Comparison of ENCODE assay signal across 9 mouse cellular contexts in genomic region chr1:36323746-36324448, GRCm38 (mm10). TPM values are rescaled to one million over a fixed set of nuclear protein-coding genes. Genes with fewer than 3 reads are reported as not detected.
DNase-seq lines count a peak whose midpoint lies in the region; ATAC-seq lines count a peak whose summit lies in the region.
"Had no signal": no experiment of that assay in that cellular context is flagged by ENCODE, and none has a peak within 500 bp of the region (broad histone marks: within the 10 kb centered on the region; RNA-seq: fewer than 3 reads in every experiment).

No protein-coding gene starts in this region.

- DNase-seq in liver, result peak; percentile 39
- no peak for DNase-seq in liver, embryonic 11.5 days (ENCODE audit: low spot score)
- DNase-seq in Muller cell, postnatal 12 days (ENCODE audit: inconsistent ontology term), result peak; percentile 85
- DNase-seq in embryonic facial prominence, embryonic 11.5 days (ENCODE audit: low spot score), result peak; percentile 69
- peak; percentile 67 for DNase-seq in heart, postnatal 4 days
- peak; percentile 74 for DNase-seq in layer of hippocampus, adult 9-11 months
- DNase-seq in urinary bladder, postnatal 25 days (ENCODE audit: low spot score), result no peak

- no peaks in the 10 kb centered on the region for H3K27me3 ChIP-seq in liver, embryonic 11.5 days (replicated peaks; ENCODE audit: control insufficient read depth, insufficient read depth, low read length)
- no peaks in the 10 kb centered on the region for H3K27me3 ChIP-seq in embryonic facial prominence, embryonic 11.5 days (ENCODE audit: control insufficient read depth, insufficient read depth, low read length)

- H3K36me3 ChIP-seq in liver, embryonic 11.5 days (ENCODE audit: control insufficient read depth, insufficient read depth, low read length), result no peaks in the 10 kb centered on the region; the same call in 1 of the 2 replicates
- H3K36me3 ChIP-seq in embryonic facial prominence, embryonic 11.5 days (replicated peaks; ENCODE audit: control insufficient read depth, insufficient read depth, low read depth, low read length), result no peaks in the 10 kb centered on the region

- H3K9me3 ChIP-seq in liver, embryonic 11.5 days (ENCODE audit: control insufficient read depth, low read length), result no peaks in the 10 kb centered on the region
- no peaks in the 10 kb centered on the region for H3K9me3 ChIP-seq in embryonic facial prominence, embryonic 11.5 days (replicated peaks; ENCODE audit: control insufficient read depth, low read length)

- no peaks in the 10 kb centered on the region for H3K4me1 ChIP-seq in liver, embryonic 11.5 days (replicated peaks; ENCODE audit: control insufficient read depth, insufficient read depth, low read length)
- no peaks in the 10 kb centered on the region; the same call in 1 of the 2 replicates for H3K4me1 ChIP-seq in embryonic facial prominence, embryonic 11.5 days (ENCODE audit: control insufficient read depth, insufficient read depth, low read length)

- H3K9ac ChIP-seq in liver, embryonic 11.5 days (ENCODE audit: low read depth, low read length), result no peak overlapping the region
- no peak overlapping the region for H3K9ac ChIP-seq in embryonic facial prominence, embryonic 11.5 days (replicated peaks; ENCODE audit: low read length)

- WGBS in liver, embryonic 11.5 days, result 38% methylated on average over 8 of the region's 8 CpGs
- 51% methylated on average over 7 of the region's 8 CpGs for WGBS in embryonic facial prominence, embryonic 11.5 days

- no peak for ATAC-seq in liver, embryonic 11.5 days (replicated peaks; ENCODE audit: low FRiP score)
- no peak for ATAC-seq in embryonic facial prominence, embryonic 11.5 days (replicated peaks; ENCODE audit: insufficient number of reproducible peaks, low FRiP score, low TSS enrichment, low read depth)
- peak; percentile 80 for ATAC-seq in megakaryocyte-erythroid progenitor cell, adult 5-6 weeks (replicated peaks; ENCODE audit: low FRiP score, low TSS enrichment, poor library complexity, severe bottlenecking)

- no peak overlapping the region for H3K4me3 ChIP-seq in liver, embryonic 11.5 days (ENCODE audit: low read depth, low read length)
- no peak overlapping the region for H3K4me3 ChIP-seq in embryonic facial prominence, embryonic 11.5 days (ENCODE audit: low read depth, low read length)
- H3K4me3 ChIP-seq: erythroblast, embryonic 14.5 days had no signal

- H3K4me2 ChIP-seq in liver, embryonic 11.5 days, result no peak overlapping the region
- no peak overlapping the region for H3K4me2 ChIP-seq in embryonic facial prominence, embryonic 11.5 days (ENCODE audit: low read depth, low read length)

- no peak overlapping the region for H3K27ac ChIP-seq in liver, embryonic 11.5 days (ENCODE audit: low read depth, low read length)
- no peak overlapping the region for H3K27ac ChIP-seq in embryonic facial prominence, embryonic 11.5 days (replicated peaks; ENCODE audit: low read depth, low read length)

RNA-seq across cellular contexts. Expression of gene Arid5a, which starts 16.4 kb away (rescaled TPM):
- polyA plus RNA-seq in liver, embryonic 11.5 days (2014; fragmentation: Nextera tagmentation; extraction: Ambion mirVana), result 2.4 and 3.9 TPM in 2 replicates
- polyA plus RNA-seq in embryonic facial prominence, embryonic 11.5 days (2014; fragmentation: Nextera tagmentation; extraction: Ambion mirVana), result 1.6 and 3.7 TPM in 2 replicates
- total RNA-seq in heart, postnatal 4 days (2021), result 10 to 100 TPM; 27.7 to 27.9 TPM
- 6.0 and 7.6 TPM in 2 replicates for total RNA-seq in megakaryocyte-erythroid progenitor cell, adult 5-6 weeks (2014; fragmentation: Nextera tagmentation)
- total RNA-seq in megakaryocyte-erythroid progenitor cell, adult 5-6 weeks (2017), result 3.2 and 4.3 TPM in 2 replicates

RNA-seq across cellular contexts. Expression of gene Kansl3, which starts 45.1 kb away (rescaled TPM):
- polyA plus RNA-seq in liver, embryonic 11.5 days (2014; fragmentation: Nextera tagmentation; extraction: Ambion mirVana), result 27.9 and 29.2 TPM in 2 replicates
- 27.4 and 32.6 TPM in 2 replicates for polyA plus RNA-seq in embryonic facial prominence, embryonic 11.5 days (2014; fragmentation: Nextera tagmentation; extraction: Ambion mirVana)
- 10 to 100 TPM; 69.1 to 74.2 TPM for total RNA-seq in heart, postnatal 4 days (2021)
- 42.5 and 46.3 TPM in 2 replicates for total RNA-seq in megakaryocyte-erythroid progenitor cell, adult 5-6 weeks (2014; fragmentation: Nextera tagmentation)
- 24.6 and 50.0 TPM in 2 replicates for total RNA-seq in megakaryocyte-erythroid progenitor cell, adult 5-6 weeks (2017)

RNA-seq across cellular contexts. Expression of gene Fer1l5, which starts 48.2 kb away (rescaled TPM):
- polyA plus RNA-seq in liver, embryonic 11.5 days (2014; fragmentation: Nextera tagmentation; extraction: Ambion mirVana), result 0.51 and 0.71 TPM in 2 replicates
- 0.72 and 0.75 TPM in 2 replicates for polyA plus RNA-seq in embryonic facial prominence, embryonic 11.5 days (2014; fragmentation: Nextera tagmentation; extraction: Ambion mirVana)
- total RNA-seq in heart, postnatal 4 days (2021), result not detected
- not detected in 2 replicates for total RNA-seq in megakaryocyte-erythroid progenitor cell, adult 5-6 weeks (2014; fragmentation: Nextera tagmentation)
- not detected in 2 replicates for total RNA-seq in megakaryocyte-erythroid progenitor cell, adult 5-6 weeks (2017)
- polyA plus RNA-seq: erythroblast, embryonic 14.5 days had no signal

RNA-seq across cellular contexts. Expression of gene Neurl3, which starts 49.4 kb away (rescaled TPM):
- 4.5 and 4.6 TPM in 2 replicates for polyA plus RNA-seq in liver, embryonic 11.5 days (2014; fragmentation: Nextera tagmentation; extraction: Ambion mirVana)
- 0.64 and 1.2 TPM in 2 replicates for polyA plus RNA-seq in embryonic facial prominence, embryonic 11.5 days (2014; fragmentation: Nextera tagmentation; extraction: Ambion mirVana)
- 1 to 10 TPM; 4.9 to 5.3 TPM for total RNA-seq in heart, postnatal 4 days (2021)
- 5.4 and 5.5 TPM in 2 replicates for total RNA-seq in megakaryocyte-erythroid progenitor cell, adult 5-6 weeks (2014; fragmentation: Nextera tagmentation)
- total RNA-seq in megakaryocyte-erythroid progenitor cell, adult 5-6 weeks (2017), result 7.4 and 7.8 TPM in 2 replicates

Comparison
In these comparisons a context has a peak if more than half of its experiments do, and no peak if none do; other contexts are left out.
1. DNase-seq: peak in liver (single experiment), Muller cell, postnatal 12 days (single experiment), embryonic facial prominence, embryonic 11.5 days (single experiment), heart, postnatal 4 days (single experiment) and layer of hippocampus, adult 9-11 months (single experiment); none in liver, embryonic 11.5 days (single experiment) and urinary bladder, postnatal 25 days (single experiment).